Mouse (Mus musculus) kidney, postnatal 4 days (tissue): ENCODE measurements at regions not wholly inside any gene's neighbourhood (a gene's known extent, or its start where the extent isn't known, plus 50 kb on each side); places are given as distances from the start of the nearest gene placed in this dataset.

Experiments used
- DNase-seq, 2 experiments: peaks; one replicate each; pipeline ENCODE4 v3.0.0; 2021; ENCODE audit warnings: mixed read lengths in 2 of 2

- DNase-seq, result no peak
Observed at GRCm38 (mm10) chr3:100401080-100401479, 88.0 kb downstream of the Tent5c start.

- no peak for DNase-seq
Observed at GRCm38 (mm10) chr3:100397491-100397890, 91.6 kb downstream of the Tent5c start.

GRCm38 (mm10) chr3:100394911-100395604 lies 94.1 kb downstream of the Tent5c start:
- peak; percentile 39 to 54 for DNase-seq

GRCm38 (mm10) chr3:100393956-100394355 lies 95.2 kb downstream of the Tent5c start:
- no peak for DNase-seq

- no peak for DNase-seq
Observed at GRCm38 (mm10) chr3:100382181-100382580, 106.9 kb downstream of the Tent5c start.

- DNase-seq, result no peak
Observed at GRCm38 (mm10) chr3:100381363-100381762, 107.8 kb downstream of the Tent5c start.

- DNase-seq, result no peak
Observed at GRCm38 (mm10) chr3:100376162-100376561, 113.0 kb downstream of the Tent5c start.

GRCm38 (mm10) chr3:100366884-100367840 lies 122.0 kb downstream of the Tent5c start:
- DNase-seq, result peak in 1 of 2 experiments; percentile 24

- DNase-seq, result peak in 1 of 2 experiments; percentile 40
Observed at GRCm38 (mm10) chr3:100366447-100366846, 122.7 kb downstream of the Tent5c start.

GRCm38 (mm10) chr3:100365354-100365945 lies 123.7 kb downstream of the Tent5c start:
- peak in 1 of 2 experiments; percentile 15 for DNase-seq

- no peak for DNase-seq
Observed at GRCm38 (mm10) chr3:100364706-100365105, 124.4 kb downstream of the Tent5c start.

- no peak for DNase-seq
Observed at GRCm38 (mm10) chr3:100362983-100363382, 126.1 kb downstream of the Tent5c start.

GRCm38 (mm10) chr3:100360019-100360418 lies 129.1 kb downstream of the Tent5c start:
- no peak for DNase-seq

- peak; percentile 41 to 65 for DNase-seq
Observed at GRCm38 (mm10) chr3:100359036-100359435, 130.1 kb downstream of the Tent5c start.

GRCm38 (mm10) chr3:100333478-100333877 lies 155.6 kb downstream of the Tent5c start:
- DNase-seq, result no peak

GRCm38 (mm10) chr3:100318357-100318756 lies 156.2 kb upstream of the Wdr3 start:
- DNase-seq, result no peak

GRCm38 (mm10) chr3:100287818-100288217 lies 125.6 kb upstream of the Wdr3 start:
- DNase-seq, result no peak

- no peak for DNase-seq
Observed at GRCm38 (mm10) chr3:100266976-100267375, 104.8 kb upstream of the Wdr3 start.

- DNase-seq, result no peak
Observed at GRCm38 (mm10) chr3:100264991-100265390, 102.8 kb upstream of the Wdr3 start.
